Mouse (Mus musculus): Measurements from ENCODE around the gene Optn. TPM values are rescaled to one million over a fixed set of nuclear protein-coding genes. Genes with fewer than 3 reads are reported as not detected.
"Not testable (repeated sequence)": the region's sequence is repeated elsewhere in the genome, so short reads cannot be mapped to it uniquely, and the experiment has no call there.

The Optn gene
- polyA plus RNA-seq (2016; fragmentation: Nextera tagmentation; extraction: Ambion mirVana), result 2.3 and 2.6 TPM in 2 replicates

DNA sequence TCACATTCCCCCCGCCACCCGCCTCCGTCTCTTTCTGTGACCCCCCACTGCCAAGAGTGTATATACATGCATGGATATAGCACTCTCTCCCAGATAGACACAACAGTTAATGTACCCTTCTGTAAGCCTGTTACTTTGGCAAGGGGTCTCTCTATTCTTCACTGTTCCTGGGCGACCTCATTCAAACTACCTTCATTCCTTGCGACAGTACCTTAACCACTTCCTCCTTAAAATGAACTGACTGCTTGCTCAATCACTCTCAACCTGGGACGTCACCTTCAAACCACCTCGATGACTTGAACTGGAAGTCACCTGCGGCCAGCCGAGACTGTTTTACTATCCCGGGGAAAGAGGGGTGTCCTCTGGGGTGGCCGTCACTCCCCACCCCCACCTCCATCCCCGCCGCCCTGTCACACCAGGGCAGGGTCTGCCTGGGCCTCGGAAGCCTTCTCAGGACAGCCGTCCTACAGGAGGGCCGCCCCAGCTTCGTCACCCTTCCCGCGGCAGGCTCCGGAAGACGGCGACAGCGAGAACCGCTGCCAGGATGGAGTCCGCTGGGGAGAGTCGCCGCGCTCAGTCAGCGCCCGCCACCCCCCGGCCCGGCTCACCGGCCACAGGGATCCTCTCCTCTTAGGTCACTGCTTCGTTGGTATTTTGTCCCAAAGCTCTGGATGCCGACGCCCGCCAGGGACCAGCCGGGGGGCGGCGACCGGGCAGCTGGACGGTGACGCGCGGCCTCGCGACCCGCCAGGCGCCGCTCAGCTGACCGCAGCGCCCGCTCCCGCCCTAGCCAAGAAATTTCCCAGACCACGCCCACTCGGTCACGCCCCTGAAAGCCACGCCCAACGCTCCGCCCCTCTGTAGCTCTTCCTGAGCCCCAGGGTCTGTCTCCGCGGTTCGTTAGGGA lies at the start of gene Optn:
Gene Optn, minus strand, starts transcription at position 753 of the 907 bp plus-strand sequence.
- Histone ChIP-seq H3K36me3 (replicated peaks) (no peaks in the 10 kb centered on the region), H3K27ac (peak within 1 kb of the TSS; percentile 75)

DNA sequence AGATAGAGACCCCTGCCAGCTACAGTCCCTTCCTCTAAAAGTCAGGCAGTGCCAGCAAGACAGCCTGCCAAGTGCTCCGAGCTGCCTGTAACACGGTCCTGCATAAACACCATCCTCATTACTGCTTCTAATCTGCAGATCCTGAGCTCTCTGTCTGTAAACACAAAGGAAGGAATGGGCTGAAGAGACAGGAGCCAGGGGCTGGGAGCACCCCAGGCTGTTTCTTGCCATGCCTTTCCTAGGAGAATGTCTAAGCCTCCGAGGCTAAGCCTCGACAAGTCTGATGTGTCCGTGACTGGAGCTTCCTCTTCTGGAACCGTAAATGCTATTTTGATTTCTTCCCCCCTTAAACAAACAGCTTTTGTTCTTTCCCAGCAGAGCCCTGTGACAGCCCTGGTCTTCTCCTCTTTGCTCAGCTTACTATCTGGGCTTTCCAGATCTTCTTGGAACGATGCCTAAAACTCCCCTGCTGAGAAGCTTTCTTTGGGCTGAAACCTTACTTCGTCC lies 49.0 kb upstream of the Optn start:
- H3K4me3 ChIP-seq, result no peak overlapping the region
- WGBS, result 40% methylated on average over 8 of the region's 8 CpGs
- H3K9me3 ChIP-seq, result peaks cover 2% of the 10 kb centered on the region; the same call in 1 of the 2 replicates
- H3K27me3 ChIP-seq (ENCODE audit: poor library complexity, severe bottlenecking), result no peaks in the 10 kb centered on the region
- peak overlapping the region; percentile 17; the same call in 1 of the 2 replicates for H3K27ac ChIP-seq
- no peak for DNase-seq (ENCODE audit: extremely low spot score, low spot score)
- H3K4me1 ChIP-seq, result peaks cover 41% of the 10 kb centered on the region
- no peaks in the 10 kb centered on the region for H3K36me3 ChIP-seq (replicated peaks)

More for the DNA sequence above, at the start of gene Optn:
- Histone ChIP-seq H3K4me1 (peaks cover 18% of the 10 kb centered on the region), H3K4me3 (peak within 1 kb of the TSS; percentile 68), H3K27me3 (ENCODE audit: poor library complexity, severe bottlenecking) (peaks cover 50% of the 10 kb centered on the region), H3K9me3 (no peaks in the 10 kb centered on the region)
- WGBS, result 2% methylated on average over 63 of the region's 63 CpGs
- peak; percentile 87 for DNase-seq (ENCODE audit: extremely low spot score, low spot score)

DNA sequence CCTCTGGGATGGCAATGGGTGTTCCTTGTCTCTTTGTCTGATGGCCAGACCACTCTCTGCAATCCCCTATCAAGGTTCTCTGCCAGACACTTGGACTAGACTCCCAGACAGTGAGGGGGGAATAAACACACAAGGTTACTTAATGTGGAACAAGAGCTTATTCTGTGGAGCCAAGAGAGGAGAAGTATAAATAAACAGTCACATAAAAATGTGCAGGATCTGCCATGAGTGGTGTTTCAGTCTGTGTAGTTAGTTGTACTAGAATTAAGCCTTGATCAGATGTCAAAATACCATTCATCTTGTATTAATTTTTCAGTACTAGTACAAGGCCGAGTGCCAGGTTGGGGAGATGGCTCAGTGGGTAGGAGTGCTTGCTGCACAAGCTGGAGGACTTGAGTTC lies 39.0 kb upstream of the Optn start:
- Histone ChIP-seq H3K4me3 (no peak overlapping the region), H3K9me3 (peaks cover 19% of the 10 kb centered on the region; the same call in 1 of the 2 replicates), H3K4me1 (peaks cover 13% of the 10 kb centered on the region), H3K27me3 (ENCODE audit: poor library complexity, severe bottlenecking) (peaks cover 8% of the 10 kb centered on the region), H3K36me3 (replicated peaks) (no peaks in the 10 kb centered on the region), H3K27ac (no peak overlapping the region)
- no peak for DNase-seq (ENCODE audit: extremely low spot score, low spot score)
- WGBS, result 71% methylated on average over 1 of the region's 1 CpGs

DNA sequence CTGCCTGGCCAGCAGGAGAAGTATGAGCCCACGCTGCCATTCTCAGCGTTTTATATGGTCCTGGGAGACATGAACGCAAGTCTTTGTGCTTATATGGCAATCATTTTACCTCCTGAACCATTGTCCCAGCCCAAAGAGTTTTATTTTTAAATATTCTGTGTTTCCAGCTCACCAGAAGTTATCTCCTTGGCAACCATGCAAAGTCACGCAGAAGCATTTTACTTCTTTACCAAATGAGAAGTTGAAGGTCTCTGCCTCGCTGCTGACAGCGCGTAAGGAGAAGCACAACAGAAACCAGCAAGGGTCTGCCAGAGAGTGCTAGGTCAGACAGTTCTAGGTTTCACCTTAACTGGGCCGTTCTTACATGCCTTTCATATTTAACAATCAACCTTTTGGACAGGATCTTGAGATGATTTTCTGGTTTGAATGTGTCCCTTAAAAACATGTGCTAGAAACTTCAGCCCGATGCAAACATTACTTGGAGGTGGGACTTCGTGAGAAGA lies 37.9 kb upstream of the Optn start:
- H3K4me1 ChIP-seq, result peaks cover 16% of the 10 kb centered on the region
- 94% methylated on average over 10 of the region's 10 CpGs for WGBS
- H3K9me3 ChIP-seq, result peaks cover 8% of the 10 kb centered on the region; the same call in 1 of the 2 replicates
- H3K36me3 ChIP-seq (replicated peaks), result no peaks in the 10 kb centered on the region
- no peak overlapping the region for H3K4me3 ChIP-seq
- H3K27ac ChIP-seq, result no peak overlapping the region
- DNase-seq (ENCODE audit: extremely low spot score, low spot score), result no peak
- H3K27me3 ChIP-seq (ENCODE audit: poor library complexity, severe bottlenecking), result peaks cover 15% of the 10 kb centered on the region

DNA sequence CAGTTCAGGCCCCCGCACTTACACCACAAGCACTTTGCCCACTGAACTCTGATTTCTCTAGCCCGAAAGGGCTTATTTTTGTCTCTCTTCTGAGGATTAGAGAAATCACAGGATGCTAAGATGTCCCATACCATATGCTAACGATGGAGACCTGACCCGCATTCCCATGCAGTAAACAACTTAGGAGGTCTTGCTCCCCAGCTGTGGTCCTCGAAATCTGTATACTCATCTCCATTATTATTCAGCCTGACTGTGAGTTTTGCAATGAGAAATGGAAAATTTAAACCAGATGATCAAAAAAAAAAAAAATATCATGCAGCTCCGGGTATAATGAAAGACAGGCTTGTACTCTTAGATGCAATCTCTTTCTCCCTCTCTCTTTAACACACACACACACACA lies 35.3 kb upstream of the Optn start:
- 74% methylated on average over 6 of the region's 6 CpGs for WGBS
- no peaks in the 10 kb centered on the region for H3K9me3 ChIP-seq
- H3K36me3 ChIP-seq (replicated peaks), result no peaks in the 10 kb centered on the region
- no peak overlapping the region for H3K4me3 ChIP-seq
- DNase-seq (ENCODE audit: extremely low spot score, low spot score), result no peak
- peaks cover 16% of the 10 kb centered on the region for H3K4me1 ChIP-seq
- no peak overlapping the region for H3K27ac ChIP-seq
- H3K27me3 ChIP-seq (ENCODE audit: poor library complexity, severe bottlenecking), result peaks cover 15% of the 10 kb centered on the region

DNA sequence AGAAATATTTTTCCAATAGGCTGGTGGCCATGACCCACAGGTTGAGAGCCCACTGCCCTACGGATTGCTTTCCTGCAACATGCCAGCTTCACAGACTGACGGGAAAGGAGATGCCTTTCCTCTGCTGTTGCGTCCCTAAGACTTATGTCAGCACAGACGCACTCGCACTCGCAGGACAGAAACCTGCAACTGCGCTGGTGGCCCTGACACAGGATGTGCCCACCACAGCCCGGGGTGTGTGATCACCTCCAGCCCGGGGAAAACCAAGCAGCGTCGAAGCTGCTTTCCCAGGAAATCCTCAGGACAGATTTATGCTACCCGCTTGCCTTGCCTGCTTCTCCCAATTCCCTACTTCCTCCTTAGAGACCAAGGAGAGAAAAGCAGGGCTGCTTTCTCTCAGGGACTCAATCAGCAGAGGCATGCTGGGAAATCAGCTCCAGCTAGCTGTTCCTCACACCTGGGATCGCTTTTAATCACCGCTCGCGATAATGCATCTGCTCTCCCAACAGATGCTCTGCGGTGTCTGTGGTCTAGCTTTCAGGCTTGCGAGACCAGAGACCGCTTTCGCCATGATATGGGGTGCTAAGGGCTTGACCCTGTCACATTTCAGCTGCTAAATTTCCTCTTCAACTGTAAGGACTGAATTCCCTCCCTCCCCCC lies 34.1 kb upstream of the Optn start:
- peaks cover 15% of the 10 kb centered on the region for H3K27me3 ChIP-seq (ENCODE audit: poor library complexity, severe bottlenecking)
- H3K36me3 ChIP-seq (replicated peaks), result no peaks in the 10 kb centered on the region
- 38% methylated on average over 20 of the region's 20 CpGs for WGBS
- H3K4me1 ChIP-seq, result peaks cover 16% of the 10 kb centered on the region
- peak overlapping the region; percentile 58 for H3K27ac ChIP-seq
- DNase-seq (ENCODE audit: extremely low spot score, low spot score), result peak; percentile 22
- H3K9me3 ChIP-seq, result no peaks in the 10 kb centered on the region
- H3K4me3 ChIP-seq, result peak overlapping the region; percentile 34

DNA sequence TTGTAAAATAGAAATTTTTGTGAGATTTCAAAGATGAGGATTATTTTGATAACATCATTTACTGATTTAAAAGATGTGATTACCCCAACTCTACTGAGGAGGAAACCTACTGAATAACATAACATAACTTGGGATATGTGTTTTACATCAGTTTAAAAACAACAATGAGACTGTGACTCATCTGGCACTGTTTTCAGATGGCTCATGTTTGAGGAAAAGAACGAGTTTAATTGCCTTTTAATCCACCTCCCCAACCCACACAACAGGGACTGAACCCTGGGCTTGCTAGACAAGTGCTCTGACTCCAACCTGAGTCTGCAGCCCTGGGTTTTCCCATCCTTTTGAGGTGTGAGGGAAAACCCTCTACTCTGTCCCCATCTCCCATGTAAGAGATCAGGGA lies 31.5 kb upstream of the Optn start:
- peaks cover 16% of the 10 kb centered on the region for H3K4me1 ChIP-seq
- WGBS, result 45% methylated on average over 1 of the region's 1 CpGs

DNA sequence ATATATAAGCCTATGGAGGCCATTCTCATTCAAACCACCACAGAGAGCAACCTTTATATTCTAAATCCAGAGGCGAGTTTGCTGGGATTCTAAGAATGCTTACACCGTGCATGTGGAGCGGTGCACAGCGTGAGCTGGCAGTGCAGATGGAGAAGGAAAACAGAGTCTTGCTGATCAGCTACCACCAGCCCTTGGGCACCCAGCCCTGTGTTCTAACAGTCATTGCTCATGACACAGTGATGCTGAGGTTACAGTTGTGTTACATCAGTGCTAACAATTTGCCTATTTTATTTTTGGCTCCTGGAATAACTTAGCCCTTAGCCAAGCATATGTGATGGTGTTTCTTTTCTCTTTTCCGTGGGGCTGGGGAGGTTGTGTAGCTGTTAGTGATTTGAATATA lies 31.0 kb upstream of the Optn start:
- 90% methylated on average over 5 of the region's 5 CpGs for WGBS
- DNase-seq (ENCODE audit: extremely low spot score, low spot score), result no peak
- peaks cover 15% of the 10 kb centered on the region for H3K27me3 ChIP-seq (ENCODE audit: poor library complexity, severe bottlenecking)

More for the DNA sequence above, 31.5 kb upstream of the Optn start:
- DNase-seq (ENCODE audit: extremely low spot score, low spot score), result no peak
- Histone ChIP-seq H3K36me3 (replicated peaks) (no peaks in the 10 kb centered on the region), H3K27ac (no peak overlapping the region), H3K9me3 (no peaks in the 10 kb centered on the region), H3K4me3 (no peak overlapping the region), H3K27me3 (ENCODE audit: poor library complexity, severe bottlenecking) (peaks cover 15% of the 10 kb centered on the region)

DNA sequence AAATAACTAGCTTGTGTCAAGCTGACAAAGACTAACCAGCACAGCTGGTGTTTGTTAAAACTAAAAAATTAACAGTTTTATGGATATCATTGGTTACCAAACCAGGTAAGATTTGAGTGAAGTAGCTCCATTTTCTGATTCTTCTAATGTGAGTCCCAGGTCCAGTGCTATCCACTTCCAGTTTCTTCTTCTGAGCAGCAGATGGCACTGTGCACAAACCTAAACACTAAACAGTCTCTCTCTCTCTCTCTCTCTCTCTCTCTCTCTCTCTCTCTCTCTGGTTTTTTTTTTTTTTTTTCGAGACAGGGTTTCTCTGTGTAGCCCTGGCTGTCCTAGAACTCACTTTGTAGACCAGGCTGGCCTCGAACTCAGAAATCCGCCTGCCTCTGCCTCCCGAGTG lies 26.5 kb upstream of the Optn start:
- not testable (repeated sequence) for H3K9me3 ChIP-seq; H3K36me3 ChIP-seq (replicated peaks); H3K27me3 ChIP-seq (ENCODE audit: poor library complexity, severe bottlenecking); H3K4me3 ChIP-seq; H3K27ac ChIP-seq; DNase-seq (ENCODE audit: extremely low spot score, low spot score); H3K4me1 ChIP-seq
- WGBS, result 86% methylated on average over 3 of the region's 4 CpGs

More for the DNA sequence above, 31.0 kb upstream of the Optn start:
- H3K36me3 ChIP-seq (replicated peaks), result no peaks in the 10 kb centered on the region
- H3K4me1 ChIP-seq, result peaks cover 16% of the 10 kb centered on the region
- no peak overlapping the region for H3K27ac ChIP-seq
- H3K9me3 ChIP-seq, result no peaks in the 10 kb centered on the region
- no peak overlapping the region for H3K4me3 ChIP-seq

DNA sequence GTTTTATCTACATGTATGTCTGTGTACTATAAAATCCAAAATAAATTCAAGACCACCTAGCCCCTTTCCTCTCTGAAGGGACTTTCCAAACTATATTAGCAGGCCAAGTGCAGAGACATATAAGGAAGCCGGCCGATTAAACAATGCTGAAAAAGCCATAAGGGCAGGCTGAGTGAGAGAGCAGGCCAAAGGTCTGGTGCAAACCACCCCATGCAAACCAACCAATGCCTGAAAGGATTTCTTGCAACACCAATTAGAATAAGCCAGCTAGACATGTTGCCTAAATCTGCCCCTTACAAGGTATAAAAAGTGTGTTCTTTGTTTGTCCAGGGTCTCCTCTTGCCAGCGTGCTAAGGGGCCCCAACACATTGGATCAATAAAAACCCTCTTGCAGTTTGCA lies 23.8 kb upstream of the Optn start:
- H3K27ac ChIP-seq, result no peak overlapping the region
- WGBS, result 91% methylated on average over 3 of the region's 3 CpGs
- H3K27me3 ChIP-seq (ENCODE audit: poor library complexity, severe bottlenecking), result no peaks in the 10 kb centered on the region
- no peak overlapping the region for H3K4me3 ChIP-seq
- no peaks in the 10 kb centered on the region for H3K9me3 ChIP-seq
- DNase-seq (ENCODE audit: extremely low spot score, low spot score), result no peak
- no peaks in the 10 kb centered on the region for H3K36me3 ChIP-seq (replicated peaks)
- H3K4me1 ChIP-seq, result no peaks in the 10 kb centered on the region

DNA sequence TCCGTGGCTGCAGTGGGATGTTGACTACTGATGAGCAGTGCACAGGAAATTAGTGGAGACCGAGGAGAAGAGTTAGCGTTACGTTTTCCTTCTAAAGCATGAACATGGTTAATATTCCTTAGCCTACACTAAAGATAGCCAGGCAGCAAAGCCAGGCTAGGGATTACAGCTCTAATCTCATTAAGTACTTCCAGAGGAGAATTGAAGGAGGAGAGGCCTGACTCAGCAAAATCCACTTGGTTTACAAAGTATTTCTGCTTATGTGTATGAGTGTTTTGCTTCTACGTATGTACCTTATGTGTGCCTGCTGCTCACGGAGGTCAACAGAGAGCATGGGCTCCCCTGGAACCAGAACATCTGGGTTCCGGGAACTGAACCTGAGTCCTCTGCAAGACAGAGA lies 19.9 kb upstream of the Optn start:
- Histone ChIP-seq H3K4me1 (peaks cover 7% of the 10 kb centered on the region), H3K36me3 (replicated peaks) (no peaks in the 10 kb centered on the region), H3K27ac (no peak overlapping the region), H3K27me3 (ENCODE audit: poor library complexity, severe bottlenecking) (no peaks in the 10 kb centered on the region; the same call in 1 of the 2 replicates), H3K9me3 (no peaks in the 10 kb centered on the region), H3K4me3 (no peak overlapping the region)
- DNase-seq (ENCODE audit: extremely low spot score, low spot score), result no peak
- WGBS, result 92% methylated on average over 7 of the region's 7 CpGs

DNA sequence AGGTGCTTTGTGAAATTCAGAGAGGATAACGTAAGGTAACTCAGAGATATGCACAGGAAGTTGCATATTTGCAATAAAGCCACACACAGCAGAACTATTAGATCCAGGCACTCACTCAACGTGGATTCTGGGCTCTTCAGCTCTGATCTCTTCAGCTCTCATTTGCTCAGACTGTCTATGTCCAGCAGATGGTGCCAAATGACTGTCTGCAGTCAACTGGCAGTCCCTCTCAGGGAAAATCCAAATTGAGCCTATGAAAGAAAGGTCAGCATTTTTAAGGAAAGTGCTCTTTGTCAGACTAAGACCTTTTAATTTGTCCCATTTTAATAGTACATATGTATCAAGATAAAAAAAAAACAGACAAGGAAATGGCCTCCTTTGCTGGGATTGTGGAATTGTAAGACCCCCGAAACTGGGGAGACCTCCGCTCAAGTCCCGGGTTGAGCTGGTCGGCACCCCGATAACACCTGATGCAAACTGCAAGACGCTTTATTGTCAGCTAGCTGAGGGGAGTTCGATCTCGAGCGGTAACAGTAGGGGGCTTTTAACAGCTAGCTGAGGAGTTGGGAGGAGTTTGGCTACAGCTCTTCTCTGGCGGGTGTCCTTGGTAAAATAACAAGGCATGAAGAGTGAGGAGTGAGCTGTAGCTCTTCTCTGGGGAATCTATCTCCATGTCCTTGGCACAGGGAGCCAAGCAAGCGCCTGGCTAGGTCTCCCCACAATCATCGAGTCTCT lies 16.4 kb upstream of the Optn start:
- peak; percentile 43 for DNase-seq (ENCODE audit: extremely low spot score, low spot score)
- Histone ChIP-seq H3K4me1 (peaks cover 7% of the 10 kb centered on the region), H3K4me3 (peak overlapping the region; percentile 41), H3K36me3 (replicated peaks) (no peaks in the 10 kb centered on the region), H3K27me3 (ENCODE audit: poor library complexity, severe bottlenecking) (no peaks in the 10 kb centered on the region; the same call in 1 of the 2 replicates), H3K9me3 (no peaks in the 10 kb centered on the region), H3K27ac (peak overlapping the region; percentile 67)
- 5% methylated on average over 14 of the region's 14 CpGs for WGBS
